In the genomic region with DNA sequence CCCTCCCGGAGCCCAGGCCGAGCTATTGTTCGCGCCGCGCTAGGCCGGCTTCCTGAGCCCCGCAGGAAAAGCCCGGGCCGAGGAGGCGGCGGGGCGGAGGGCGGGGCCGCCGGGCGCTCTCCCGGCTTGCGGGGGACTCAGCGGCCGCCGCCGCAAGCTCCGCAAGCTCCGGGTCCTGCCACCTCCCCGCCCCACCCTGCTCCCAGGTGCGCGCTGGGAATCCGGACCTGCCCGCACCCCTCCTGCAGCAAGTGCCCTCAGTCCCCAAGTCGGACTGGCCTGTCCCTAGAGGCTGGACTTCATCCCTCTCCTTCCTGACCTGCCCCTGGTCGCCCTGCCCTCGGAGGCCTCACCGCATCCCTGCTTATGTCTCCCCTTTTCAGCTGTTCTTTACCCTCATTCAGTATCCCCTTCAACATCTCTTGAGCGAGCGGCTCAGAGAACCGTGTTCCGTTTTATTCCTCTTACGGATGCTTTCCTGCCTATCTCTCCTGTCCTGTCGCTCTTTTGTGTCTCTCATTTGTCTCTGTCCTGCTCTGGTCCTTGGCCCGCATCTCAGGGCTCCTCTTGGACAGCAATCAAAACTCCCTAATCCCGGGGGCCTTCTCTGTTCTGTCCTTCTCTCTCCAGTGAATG, we compare ENCODE assay signal across 8 mouse cellular contexts. TPM values are rescaled to one million over a fixed set of nuclear protein-coding genes. Genes with fewer than 3 reads are reported as not detected.
A peak's percentile ranks its signal among the peaks of the same experiment; 100 is the strongest.
DNase-seq lines count a peak whose midpoint lies in the region; ATAC-seq and TF ChIP-seq lines count a peak whose summit lies in the region.

No protein-coding gene starts in this region.

- TF ChIP-seq CTCF in kidney, adult 2 months (conservative IDR thresholded peaks at IDR 0.05; ENCODE audit: insufficient read depth, insufficient read length, low read depth, low read length), result no peak

- H3K4me2 ChIP-seq in heart, embryonic 13.5 days, result peak overlapping the region; percentile 88
- H3K4me2 ChIP-seq in liver, embryonic 12.5 days, result peak overlapping the region; percentile 73
- peak overlapping the region; percentile 84 for H3K4me2 ChIP-seq in stomach, embryonic 14.5 days (replicated peaks; ENCODE audit: low read depth, low read length)

- H3K4me3 ChIP-seq in kidney, adult 2 months (ENCODE audit: insufficient read depth, low read depth, low read length), result peak overlapping the region; percentile 61
- peak overlapping the region; percentile 86 for H3K4me3 ChIP-seq in heart, embryonic 13.5 days
- peak overlapping the region; percentile 61 for H3K4me3 ChIP-seq in liver, embryonic 12.5 days
- H3K4me3 ChIP-seq in stomach, embryonic 14.5 days (ENCODE audit: low read depth, low read length), result peak overlapping the region; percentile 79

- DNase-seq in kidney, adult 2 months, result no peak
- DNase-seq in kidney, postnatal 10 days, result no peak
- DNase-seq in 3T3-L1 (ENCODE audit: low read depth, low spot score), result peak; percentile 32
- peak; percentile 22 for DNase-seq in cerebellum, adult 11-12 months
- no peak for DNase-seq in left cerebral cortex, postnatal 25 days (ENCODE audit: low spot score in 2 of 2)

- ATAC-seq in heart, embryonic 13.5 days (ENCODE audit: extremely low read depth, insufficient number of reproducible peaks, low FRiP score, low TSS enrichment), result no peak; the same call in 1 of the 2 replicates
- no peak for ATAC-seq in liver, embryonic 12.5 days
- ATAC-seq in stomach, embryonic 14.5 days (ENCODE audit: insufficient number of reproducible peaks, insufficient read depth, low FRiP score, low read depth), result peak; percentile 57

- peaks cover 5% of the 10 kb centered on the region; the same call in 1 of the 2 replicates for H3K9me3 ChIP-seq in heart, embryonic 13.5 days
- H3K9me3 ChIP-seq in liver, embryonic 12.5 days (replicated peaks), result no peaks in the 10 kb centered on the region
- peaks cover 3% of the 10 kb centered on the region; the same call in 1 of the 2 replicates for H3K9me3 ChIP-seq in stomach, embryonic 14.5 days (ENCODE audit: control insufficient read depth, low read depth, low read length)

- H3K27me3 ChIP-seq in kidney, adult 2 months (replicated peaks; ENCODE audit: control insufficient read depth, insufficient read depth, low read length), result no peaks in the 10 kb centered on the region
- H3K27me3 ChIP-seq in heart, embryonic 13.5 days (replicated peaks), result peaks cover 17% of the 10 kb centered on the region
- H3K27me3 ChIP-seq in liver, embryonic 12.5 days (replicated peaks), result peaks cover 70% of the 10 kb centered on the region
- no peaks in the 10 kb centered on the region for H3K27me3 ChIP-seq in stomach, embryonic 14.5 days (ENCODE audit: control insufficient read depth, insufficient read depth, low read length)

- peaks cover 3% of the 10 kb centered on the region; the same call in 1 of the 2 replicates for H3K4me1 ChIP-seq in kidney, adult 2 months (ENCODE audit: control insufficient read depth, insufficient read depth, low read length)
- peaks cover 15% of the 10 kb centered on the region for H3K4me1 ChIP-seq in heart, embryonic 13.5 days
- peaks cover 12% of the 10 kb centered on the region for H3K4me1 ChIP-seq in liver, embryonic 12.5 days
- H3K4me1 ChIP-seq in stomach, embryonic 14.5 days (ENCODE audit: control insufficient read depth, insufficient read depth, low read length), result peaks cover 16% of the 10 kb centered on the region; the same call in 1 of the 2 replicates

- intact Hi-C loops in left cerebral cortex, postnatal 25 days (cut with DNase I), result loop anchor here (2.0 to 5.0 kb wide), 5 partner anchors 41 to 232 kb away; no protein-coding TSS in a partner anchor

- peak overlapping the region; percentile 96 for H3K9ac ChIP-seq in heart, embryonic 13.5 days
- H3K9ac ChIP-seq in liver, embryonic 12.5 days, result peak overlapping the region; percentile 55
- H3K9ac ChIP-seq in stomach, embryonic 14.5 days (replicated peaks; ENCODE audit: low read depth, low read length), result peak overlapping the region; percentile 94

- no peaks in the 10 kb centered on the region for H3K36me3 ChIP-seq in kidney, adult 2 months (ENCODE audit: control insufficient read depth, insufficient read depth, low read length)
- H3K36me3 ChIP-seq in heart, embryonic 13.5 days, result no peaks in the 10 kb centered on the region
- no peaks in the 10 kb centered on the region for H3K36me3 ChIP-seq in liver, embryonic 12.5 days
- H3K36me3 ChIP-seq in stomach, embryonic 14.5 days (ENCODE audit: control insufficient read depth, insufficient read depth, low read length), result no peaks in the 10 kb centered on the region

- WGBS in kidney, adult 2 months, result 3% methylated on average over 41 of the region's 42 CpGs
- under 1% methylated on average over 31 of the region's 42 CpGs for WGBS in heart, embryonic 13.5 days
- WGBS in liver, embryonic 12.5 days (ENCODE audit: insufficient replicate concordance), result 1% methylated on average over 21 of the region's 42 CpGs
- 2% methylated on average over 41 of the region's 42 CpGs for WGBS in stomach, embryonic 14.5 days

- H3K27ac ChIP-seq in kidney, adult 2 months (ENCODE audit: insufficient read depth, low read depth, low read length), result no peak overlapping the region
- peak overlapping the region; percentile 88 for H3K27ac ChIP-seq in heart, embryonic 13.5 days (replicated peaks)
- no peak overlapping the region for H3K27ac ChIP-seq in liver, embryonic 12.5 days
- H3K27ac ChIP-seq in stomach, embryonic 14.5 days (ENCODE audit: low read length), result peak overlapping the region; percentile 83

- no peak for TF ChIP-seq POLR2A in kidney, adult 2 months (IDR thresholded peaks at IDR 0.05; ENCODE audit: low read depth, low read length)

RNA-seq across cellular contexts. Expression of a gene that starts 0.6 kb away (rescaled TPM):
- polyA plus RNA-seq in kidney, adult 2 months (2012; rRNA removed), result 8.5 and 8.6 TPM in 2 replicates
- 26.2 and 28.1 TPM in 2 replicates for polyA plus RNA-seq in heart, embryonic 13.5 days (2015; fragmentation: Nextera tagmentation; extraction: Ambion mirVana)
- 18.4 and 18.6 TPM in 2 replicates for polyA plus RNA-seq in liver, embryonic 12.5 days (2016; fragmentation: Nextera tagmentation; extraction: Ambion mirVana)
- polyA plus RNA-seq in stomach, embryonic 14.5 days (2014; fragmentation: Nextera tagmentation; extraction: Ambion mirVana), result 20.9 and 22.1 TPM in 2 replicates
- 100 to 1,000 TPM; 478 to 544 TPM for total RNA-seq in left cerebral cortex, postnatal 25 days (2021)

Comparison
In these comparisons a context has a peak if more than half of its experiments do, and no peak if none do; other contexts are left out.
1. DNase-seq: peak in 3T3-L1 (single experiment) and cerebellum, adult 11-12 months (single experiment); none in kidney, adult 2 months (single experiment), kidney, postnatal 10 days (single experiment) and left cerebral cortex, postnatal 25 days (0 of 2).
2. H3K27ac ChIP-seq: peak in heart, embryonic 13.5 days (single experiment) and stomach, embryonic 14.5 days (single experiment); none in kidney, adult 2 months (single experiment) and liver, embryonic 12.5 days (single experiment).
3. Peak in every context shown above with its lines, with median percentiles within 50 percentile points of each other: H3K4me3 ChIP-seq, H3K4me2 ChIP-seq and H3K9ac ChIP-seq.